Mouse (Mus musculus): ENCODE results near the gene Shisa8. TPM values are rescaled to one million over a fixed set of nuclear protein-coding genes. Genes with fewer than 3 reads are reported as not detected.
A peak's percentile ranks its signal among the peaks of the same experiment; 100 is the strongest.

The Shisa8 gene
- polyA plus RNA-seq, 1 experiment from 2014 or later = 0.15 TPM

DNA sequence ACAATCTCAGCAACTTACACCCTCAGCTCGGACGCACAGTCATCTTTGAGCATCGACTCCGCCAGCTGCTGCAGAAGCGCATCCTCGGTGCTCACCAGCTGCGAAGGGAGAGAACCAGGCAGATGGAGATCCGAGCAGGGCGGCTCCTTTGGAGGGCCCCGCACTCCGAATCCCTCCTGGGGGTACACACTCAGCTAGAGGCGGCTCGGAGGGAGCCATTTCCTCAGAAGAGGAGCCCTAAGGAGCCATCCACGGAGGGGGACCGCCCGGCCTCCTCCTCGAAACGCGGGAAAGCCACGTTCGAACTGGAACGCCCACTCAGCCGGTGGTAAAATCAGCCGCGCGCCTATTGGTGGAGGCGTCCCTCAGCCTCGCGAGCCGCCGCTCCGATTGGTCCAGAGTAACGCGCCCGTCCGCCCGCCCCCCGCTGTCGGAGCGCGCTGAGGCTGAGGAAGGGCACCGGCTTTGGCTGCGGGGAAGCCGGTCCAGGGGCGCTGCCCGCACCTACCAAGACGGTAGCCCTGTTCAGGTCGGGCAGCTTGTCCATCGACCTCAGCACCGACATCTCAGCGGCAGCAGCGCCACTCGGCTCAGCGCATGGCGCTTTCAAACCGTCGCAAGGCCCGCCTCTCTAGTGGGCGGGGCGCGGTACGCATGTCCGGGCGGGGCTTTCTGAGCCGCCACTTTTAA lies 31.6 kb upstream of the Shisa8 start, which contains the start of gene Cenpm:
Gene Cenpm, minus strand, starts transcription at position 634 of the 690 bp plus-strand sequence.
- peak within 1 kb of the TSS; percentile 84 for H3K4me3 ChIP-seq (ENCODE audit: low read depth, low read length)
- no peaks in the 10 kb centered on the region for H3K36me3 ChIP-seq (ENCODE audit: control insufficient read depth, insufficient read depth, low read length)
- no peaks in the 10 kb centered on the region for H3K9me3 ChIP-seq (ENCODE audit: control insufficient read depth, low read length)
- under 1% methylated on average over 62 of the region's 65 CpGs for WGBS
- peak within 1 kb of the TSS; percentile 66 for H3K9ac ChIP-seq (ENCODE audit: low read length)
- H3K27me3 ChIP-seq (replicated peaks; ENCODE audit: control insufficient read depth, insufficient read depth, low read length) = no peaks in the 10 kb centered on the region
- DNase-seq (ENCODE audit: low spot score) (peak; percentile 97), ATAC-seq (replicated peaks; ENCODE audit: low FRiP score, low TSS enrichment, low read depth) (peak; percentile 97)
- H3K27ac ChIP-seq (ENCODE audit: low read depth) = peak within 1 kb of the TSS; percentile 65
- H3K4me1 ChIP-seq (replicated peaks; ENCODE audit: control insufficient read depth, insufficient read depth, low read length) = peaks cover 3% of the 10 kb centered on the region; the same call in 1 of the 2 replicates
- peak within 1 kb of the TSS; percentile 87 for H3K4me2 ChIP-seq (ENCODE audit: low read length)

GRCm38 (mm10) chr15:82243742-82244114 lies 31.1 kb upstream of the Shisa8 start:
- peak overlapping the region; percentile 87 for H3K4me2 ChIP-seq (ENCODE audit: low read length)
- H3K9me3 ChIP-seq (ENCODE audit: control insufficient read depth, low read length) = no peaks in the 10 kb centered on the region
- H3K36me3 ChIP-seq (ENCODE audit: control insufficient read depth, insufficient read depth, low read length) = 0 out of 2 replicates have a peak, but pooled peaks cover 4% of the 10 kb centered on the region
- 6% methylated on average over 12 of the region's 12 CpGs for WGBS
- DNase-seq (ENCODE audit: low spot score) (no peak), ATAC-seq (replicated peaks; ENCODE audit: low FRiP score, low TSS enrichment, low read depth) (no peak)
- no peaks in the 10 kb centered on the region for H3K27me3 ChIP-seq (replicated peaks; ENCODE audit: control insufficient read depth, insufficient read depth, low read length)
- H3K4me3 ChIP-seq (ENCODE audit: low read depth, low read length) = peak overlapping the region; percentile 84
- H3K27ac ChIP-seq (ENCODE audit: low read depth) = peak overlapping the region; percentile 65; the same call in 1 of the 2 replicates
- H3K4me1 ChIP-seq (replicated peaks; ENCODE audit: control insufficient read depth, insufficient read depth, low read length) = peaks cover 3% of the 10 kb centered on the region; the same call in 1 of the 2 replicates
- peak overlapping the region; percentile 66 for H3K9ac ChIP-seq (ENCODE audit: low read length)

- H3K9me3 ChIP-seq (ENCODE audit: control insufficient read depth, low read length) = no peaks in the 10 kb centered on the region
- no peak overlapping the region for H3K9ac ChIP-seq (ENCODE audit: low read length)
- no peak overlapping the region for H3K27ac ChIP-seq (ENCODE audit: low read depth)
- peak overlapping the region; percentile 87 for H3K4me2 ChIP-seq (ENCODE audit: low read length)
- peak overlapping the region; percentile 84 for H3K4me3 ChIP-seq (ENCODE audit: low read depth, low read length)
- WGBS = 63% methylated on average over 3 of the region's 3 CpGs
- 0 out of 2 replicates have a peak, but pooled peaks cover 4% of the 10 kb centered on the region for H3K36me3 ChIP-seq (ENCODE audit: control insufficient read depth, insufficient read depth, low read length)
- peaks cover 3% of the 10 kb centered on the region; the same call in 1 of the 2 replicates for H3K4me1 ChIP-seq (replicated peaks; ENCODE audit: control insufficient read depth, insufficient read depth, low read length)
- ATAC-seq (replicated peaks; ENCODE audit: low FRiP score, low TSS enrichment, low read depth) = no peak
- no peak for DNase-seq (ENCODE audit: low spot score)
- H3K27me3 ChIP-seq (replicated peaks; ENCODE audit: control insufficient read depth, insufficient read depth, low read length) = no peaks in the 10 kb centered on the region
Measured at GRCm38 (mm10) chr15:82243311-82243710, 30.7 kb upstream of the Shisa8 start.

- H3K27me3 ChIP-seq (replicated peaks; ENCODE audit: control insufficient read depth, insufficient read depth, low read length) = no peaks in the 10 kb centered on the region
- H3K36me3 ChIP-seq (ENCODE audit: control insufficient read depth, insufficient read depth, low read length) = peaks cover 18% of the 10 kb centered on the region
- ATAC-seq (replicated peaks; ENCODE audit: low FRiP score, low TSS enrichment, low read depth) = peak; percentile 78; the same call in 1 of the 2 replicates
Measured at GRCm38 (mm10) chr15:82236565-82236964, 23.9 kb upstream of the Shisa8 start.

GRCm38 (mm10) chr15:82235661-82236060 lies 23.0 kb upstream of the Shisa8 start:
- WGBS = 72% methylated on average over 10 of the region's 10 CpGs

More at GRCm38 (mm10) chr15:82236565-82236964, 23.9 kb upstream of the Shisa8 start:
- Histone ChIP-seq H3K4me2 (ENCODE audit: low read length) (no peak overlapping the region), H3K27ac (ENCODE audit: low read depth) (no peak overlapping the region), H3K4me3 (ENCODE audit: low read depth, low read length) (no peak overlapping the region), H3K9ac (ENCODE audit: low read length) (no peak overlapping the region), H3K9me3 (ENCODE audit: control insufficient read depth, low read length) (no peaks in the 10 kb centered on the region), H3K4me1 (replicated peaks; ENCODE audit: control insufficient read depth, insufficient read depth, low read length) (no peaks in the 10 kb centered on the region)
- WGBS = 17% methylated on average over 5 of the region's 5 CpGs
- DNase-seq (ENCODE audit: low spot score) = peak; percentile 93

DNA sequence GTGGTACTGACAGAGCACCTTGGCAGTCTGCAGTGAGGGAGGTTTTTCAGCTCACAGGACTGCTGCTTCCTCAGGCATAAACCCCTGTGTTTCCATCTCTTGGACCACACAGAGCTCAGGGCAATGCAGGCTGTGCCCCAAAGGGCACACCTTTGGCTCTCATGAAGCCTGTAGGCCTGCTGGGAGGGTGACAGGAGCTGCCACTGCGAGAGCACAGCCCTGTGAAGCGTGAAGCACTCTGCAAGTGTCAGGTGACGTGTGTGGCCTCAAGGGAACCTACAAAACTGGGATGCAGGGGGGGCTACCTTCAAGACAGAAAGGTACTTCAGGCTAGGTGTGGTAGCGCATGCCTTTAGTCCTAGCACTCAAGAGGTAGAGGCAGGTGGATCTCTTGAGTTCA lies 20.0 kb upstream of the Shisa8 start:
- H3K4me2 ChIP-seq (ENCODE audit: low read length) = no peak overlapping the region
- WGBS = 73% methylated on average over 4 of the region's 4 CpGs
- no peaks in the 10 kb centered on the region for H3K27me3 ChIP-seq (replicated peaks; ENCODE audit: control insufficient read depth, insufficient read depth, low read length)
- no peaks in the 10 kb centered on the region for H3K4me1 ChIP-seq (replicated peaks; ENCODE audit: control insufficient read depth, insufficient read depth, low read length)
- peaks cover 14% of the 10 kb centered on the region for H3K36me3 ChIP-seq (ENCODE audit: control insufficient read depth, insufficient read depth, low read length)
- no peak overlapping the region for H3K9ac ChIP-seq (ENCODE audit: low read length)
- ATAC-seq (replicated peaks; ENCODE audit: low FRiP score, low TSS enrichment, low read depth) = no peak
- no peak overlapping the region for H3K4me3 ChIP-seq (ENCODE audit: low read depth, low read length)
- no peak overlapping the region for H3K27ac ChIP-seq (ENCODE audit: low read depth)
- DNase-seq (ENCODE audit: low spot score) = no peak
- no peaks in the 10 kb centered on the region for H3K9me3 ChIP-seq (ENCODE audit: control insufficient read depth, low read length)

More at GRCm38 (mm10) chr15:82235661-82236060, 23.0 kb upstream of the Shisa8 start:
- H3K4me1 ChIP-seq (replicated peaks; ENCODE audit: control insufficient read depth, insufficient read depth, low read length) = no peaks in the 10 kb centered on the region
- H3K4me3 ChIP-seq (ENCODE audit: low read depth, low read length) = no peak overlapping the region
- H3K27me3 ChIP-seq (replicated peaks; ENCODE audit: control insufficient read depth, insufficient read depth, low read length) = no peaks in the 10 kb centered on the region
- no peak overlapping the region for H3K9ac ChIP-seq (ENCODE audit: low read length)
- H3K4me2 ChIP-seq (ENCODE audit: low read length) = no peak overlapping the region
- DNase-seq (ENCODE audit: low spot score) = no peak
- no peak overlapping the region for H3K27ac ChIP-seq (ENCODE audit: low read depth)
- H3K9me3 ChIP-seq (ENCODE audit: control insufficient read depth, low read length) = no peaks in the 10 kb centered on the region
- ATAC-seq (replicated peaks; ENCODE audit: low FRiP score, low TSS enrichment, low read depth) = no peak; the same call in 1 of the 2 replicates
- peaks cover 18% of the 10 kb centered on the region for H3K36me3 ChIP-seq (ENCODE audit: control insufficient read depth, insufficient read depth, low read length)

DNA sequence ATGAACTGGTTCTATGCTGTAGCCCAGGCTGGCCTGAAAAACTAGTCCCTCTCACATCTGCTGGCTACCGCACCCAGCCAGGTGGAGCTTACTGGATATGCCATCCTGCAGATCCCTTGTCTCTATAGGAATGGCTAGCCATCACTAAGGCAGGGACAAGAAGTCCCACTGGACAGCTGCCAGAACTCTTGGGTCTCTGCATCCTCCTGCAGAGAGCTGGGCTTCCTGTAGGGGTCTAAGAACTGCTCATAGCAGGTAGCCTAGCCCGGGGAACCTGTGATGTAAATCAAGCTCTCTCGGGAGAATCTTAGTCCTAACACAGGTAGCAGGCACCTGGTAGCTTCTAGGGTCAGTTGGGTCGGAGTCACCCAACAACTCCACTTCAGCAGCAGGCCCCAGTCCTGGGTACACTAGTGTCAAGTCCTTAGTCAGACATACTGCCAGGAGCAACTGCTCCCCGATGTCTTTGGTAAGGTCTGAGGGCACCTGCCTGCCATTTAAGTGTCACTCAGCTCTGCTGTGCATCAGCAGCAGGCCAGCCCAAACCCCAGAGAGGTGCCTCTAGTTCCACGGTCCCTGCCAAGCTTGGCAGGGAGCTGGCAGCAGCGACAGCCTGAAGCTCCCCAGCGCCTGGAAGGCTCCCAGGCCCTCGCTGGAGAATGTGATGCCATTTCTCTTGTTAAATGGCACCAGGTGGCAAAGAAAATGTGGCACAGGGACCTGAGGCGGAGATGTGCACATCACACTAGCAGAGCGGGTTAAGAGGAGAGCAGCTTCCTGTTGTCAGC lies 19.2 kb upstream of the Shisa8 start:
- Histone ChIP-seq H3K4me1 (replicated peaks; ENCODE audit: control insufficient read depth, insufficient read depth, low read length) (no peaks in the 10 kb centered on the region), H3K27me3 (replicated peaks; ENCODE audit: control insufficient read depth, insufficient read depth, low read length) (no peaks in the 10 kb centered on the region), H3K27ac (ENCODE audit: low read depth) (no peak overlapping the region), H3K9ac (ENCODE audit: low read length) (no peak overlapping the region), H3K4me3 (ENCODE audit: low read depth, low read length) (no peak overlapping the region), H3K4me2 (ENCODE audit: low read length) (no peak overlapping the region), H3K9me3 (ENCODE audit: control insufficient read depth, low read length) (no peaks in the 10 kb centered on the region), H3K36me3 (ENCODE audit: control insufficient read depth, insufficient read depth, low read length) (peaks cover 11% of the 10 kb centered on the region)
- no peak for ATAC-seq (replicated peaks; ENCODE audit: low FRiP score, low TSS enrichment, low read depth)
- no peak for DNase-seq (ENCODE audit: low spot score)
- 68% methylated on average over 11 of the region's 11 CpGs for WGBS

GRCm38 (mm10) chr15:82231100-82231499 lies 18.5 kb upstream of the Shisa8 start:
- Histone ChIP-seq H3K4me3 (ENCODE audit: low read depth, low read length) (no peak overlapping the region), H3K36me3 (ENCODE audit: control insufficient read depth, insufficient read depth, low read length) (peaks cover 11% of the 10 kb centered on the region), H3K27ac (ENCODE audit: low read depth) (no peak overlapping the region), H3K4me2 (ENCODE audit: low read length) (no peak overlapping the region), H3K4me1 (replicated peaks; ENCODE audit: control insufficient read depth, insufficient read depth, low read length) (no peaks in the 10 kb centered on the region), H3K9ac (ENCODE audit: low read length) (no peak overlapping the region), H3K27me3 (replicated peaks; ENCODE audit: control insufficient read depth, insufficient read depth, low read length) (no peaks in the 10 kb centered on the region), H3K9me3 (ENCODE audit: control insufficient read depth, low read length) (no peaks in the 10 kb centered on the region)
- ATAC-seq (replicated peaks; ENCODE audit: low FRiP score, low TSS enrichment, low read depth) (no peak; the same call in 1 of the 2 replicates), DNase-seq (ENCODE audit: low spot score) (no peak)
- WGBS = 67% methylated on average over 4 of the region's 4 CpGs
